Mouse (Mus musculus) heart, postnatal 0 days (tissue): ENCODE measurements around the gene Parl.

ENCODE experiments used
- CTCF ChIP-seq: IDR thresholded peaks from 2 replicates; pipeline ENCODE4 v1.5.1; 2016; ENCODE audit warnings: antibody characterized with exemption, control low read depth, low read depth
- EP300 ChIP-seq: IDR thresholded peaks from 2 replicates; pipeline ENCODE4 v1.6.1; 2016; ENCODE audit warnings: antibody characterized with exemption, low read depth

GRCm38 (mm10) chr16:20323907-20324306 lies 21.7 kb upstream of the Parl start:
- TF ChIP-seq CTCF (no peak), EP300 (no peak)
